Mouse (Mus musculus) left cerebral cortex, postnatal 14 days (tissue): ENCODE measurements at regions not wholly inside any gene's neighbourhood (a gene's known extent, or its start where the extent isn't known, plus 50 kb on each side); places are given as distances from the start of the nearest gene placed in this dataset.

ENCODE experiments used
- DNase-seq, 2 experiments: peaks; one replicate each; pipeline ENCODE4 v3.0.0; 2021 to 2022; ENCODE audit warnings: low spot score in 2 of 2, mixed read lengths in 1 of 2
- intact Hi-C: fragments of 180-260 bp; cut with DNase I; formaldehyde crosslinking; loops from one replicate; pipeline ENCODE4 v1.15.1; 2025

DNA sequence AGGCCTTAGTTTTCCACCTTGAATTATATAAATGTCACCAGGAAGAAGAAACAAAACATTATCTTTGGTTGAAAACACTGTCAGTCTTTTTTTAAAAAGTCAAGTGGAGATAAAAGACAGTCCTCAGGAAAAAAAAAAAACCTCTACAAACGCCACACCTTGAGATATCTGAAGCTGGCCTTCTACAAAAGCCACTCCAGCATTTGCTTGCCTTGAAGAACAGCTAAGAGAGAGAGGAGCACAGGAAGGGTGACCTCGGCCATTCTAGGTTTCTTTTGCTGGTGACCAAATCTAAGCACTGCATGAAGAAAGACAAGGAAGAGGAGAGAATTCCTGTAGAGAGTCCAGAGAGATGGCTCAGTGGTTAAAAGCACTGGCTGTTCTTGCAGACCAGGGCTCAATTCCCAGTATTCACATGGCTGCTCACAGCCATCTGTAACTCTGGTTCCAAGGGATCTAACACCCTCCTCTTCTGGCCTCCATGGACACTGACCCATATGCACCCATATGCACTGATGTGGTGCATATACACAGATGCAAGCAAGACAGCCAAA is 90.5 kb downstream of the Tomm20 start:
- intact Hi-C loops, result no loop called here
- no peak for DNase-seq

GRCm38 (mm10) chr8:126854121-126855055 is 91.3 kb downstream of the Tomm20 start:
- no peak for DNase-seq
- intact Hi-C loops, result no loop called here

DNA sequence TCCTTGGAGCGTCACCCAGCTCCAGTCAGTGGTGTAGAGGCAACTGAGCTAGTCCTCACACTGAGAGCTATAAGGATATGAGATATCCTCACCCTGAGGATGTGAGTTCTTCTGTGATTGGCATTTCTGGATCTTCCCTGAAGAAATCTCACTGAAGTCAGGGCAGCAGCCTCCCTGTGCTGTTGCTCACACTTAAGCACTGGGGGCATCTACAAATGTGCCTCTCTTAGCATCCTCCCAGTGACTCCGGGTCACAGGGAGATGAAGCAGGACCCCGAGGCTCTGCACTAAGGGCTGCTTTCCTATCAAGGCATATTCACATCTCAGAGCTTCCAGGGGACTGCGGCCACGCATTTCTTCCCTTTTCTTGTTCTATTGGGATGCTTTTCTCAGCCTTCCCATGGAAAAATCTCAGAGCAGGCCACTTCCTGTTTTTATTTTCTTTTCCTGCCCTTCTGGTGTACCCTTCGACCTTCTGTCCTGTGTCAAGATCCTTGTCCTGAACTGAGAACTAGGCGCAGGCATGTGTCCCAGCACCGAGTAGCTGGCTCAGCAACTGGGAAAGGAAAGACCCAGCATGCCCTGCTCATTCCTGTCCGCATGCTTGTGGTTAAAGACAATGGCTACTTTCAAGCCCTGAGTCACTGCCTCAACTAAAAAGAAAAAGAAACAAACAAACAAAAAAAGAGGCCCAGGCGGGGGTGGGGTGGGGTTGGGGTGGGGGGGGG is 92.8 kb downstream of the Tomm20 start:
- intact Hi-C loops, result no loop called here
- DNase-seq, result no peak

GRCm38 (mm10) chr8:126852184-126852583 is 93.5 kb downstream of the Tomm20 start:
- no peak for DNase-seq
- intact Hi-C loops, result no loop called here

GRCm38 (mm10) chr8:126851780-126852179 is 93.9 kb downstream of the Tomm20 start:
- DNase-seq, result no peak
- intact Hi-C loops, result no loop called here

DNA sequence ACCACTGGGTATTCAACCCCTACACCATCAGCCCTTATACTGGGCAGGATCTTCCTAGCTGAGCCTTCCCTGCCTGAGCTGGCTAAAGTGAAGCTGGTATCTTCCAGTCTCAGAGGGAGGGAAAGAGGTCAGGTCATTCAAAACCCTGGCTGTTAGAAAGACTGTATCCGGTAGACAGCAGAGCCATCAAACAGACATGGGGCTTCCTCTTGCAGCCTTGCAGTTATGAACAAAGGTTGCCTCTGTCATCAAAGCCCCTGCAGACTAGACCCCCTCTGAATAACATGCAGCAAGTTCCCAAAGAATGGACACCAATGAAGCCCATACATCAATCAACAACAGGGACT is 95.5 kb downstream of the Tomm20 start:
- intact Hi-C loops, result no loop called here
- no peak for DNase-seq

- DNase-seq, result no peak
- intact Hi-C loops, result no loop called here
Measured at GRCm38 (mm10) chr8:126849411-126850188, 96.0 kb downstream of the Tomm20 start.

DNA sequence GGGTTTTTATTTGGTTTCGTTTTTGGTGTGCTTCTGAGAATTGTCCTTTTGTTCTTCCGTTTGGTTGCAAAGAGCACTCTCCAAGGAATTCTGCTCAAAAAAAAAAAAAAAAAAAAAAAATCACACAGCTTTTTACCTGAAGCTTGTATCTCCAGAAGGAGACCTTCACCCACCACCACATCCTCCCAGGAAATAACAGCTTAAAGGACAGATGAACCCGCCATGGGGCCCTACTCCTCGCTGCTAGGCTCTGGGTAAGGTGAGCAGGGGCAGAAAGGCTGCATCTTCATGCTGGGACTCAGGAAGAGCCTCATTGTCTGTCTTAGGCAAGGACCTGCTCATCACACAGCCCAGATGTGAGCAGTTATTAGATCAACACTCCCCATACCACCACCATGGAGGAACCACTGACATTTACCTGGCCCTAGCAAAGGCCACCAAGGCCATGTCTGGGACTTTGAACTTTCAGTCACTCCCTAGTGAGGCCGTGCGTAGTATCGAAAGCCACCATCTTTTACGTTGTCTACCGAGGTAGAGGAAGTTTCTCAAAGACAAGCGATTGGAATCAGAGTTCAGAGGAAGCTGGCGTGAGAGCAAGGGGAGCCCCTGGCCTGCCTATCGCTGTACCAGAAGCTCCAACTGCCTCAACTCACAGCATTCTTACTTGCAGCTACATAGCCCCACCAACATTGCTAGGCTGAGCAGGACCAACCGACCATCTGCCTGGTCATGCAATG is 97.1 kb downstream of the Tomm20 start:
- no peak for DNase-seq
- intact Hi-C loops, result no loop called here

DNA sequence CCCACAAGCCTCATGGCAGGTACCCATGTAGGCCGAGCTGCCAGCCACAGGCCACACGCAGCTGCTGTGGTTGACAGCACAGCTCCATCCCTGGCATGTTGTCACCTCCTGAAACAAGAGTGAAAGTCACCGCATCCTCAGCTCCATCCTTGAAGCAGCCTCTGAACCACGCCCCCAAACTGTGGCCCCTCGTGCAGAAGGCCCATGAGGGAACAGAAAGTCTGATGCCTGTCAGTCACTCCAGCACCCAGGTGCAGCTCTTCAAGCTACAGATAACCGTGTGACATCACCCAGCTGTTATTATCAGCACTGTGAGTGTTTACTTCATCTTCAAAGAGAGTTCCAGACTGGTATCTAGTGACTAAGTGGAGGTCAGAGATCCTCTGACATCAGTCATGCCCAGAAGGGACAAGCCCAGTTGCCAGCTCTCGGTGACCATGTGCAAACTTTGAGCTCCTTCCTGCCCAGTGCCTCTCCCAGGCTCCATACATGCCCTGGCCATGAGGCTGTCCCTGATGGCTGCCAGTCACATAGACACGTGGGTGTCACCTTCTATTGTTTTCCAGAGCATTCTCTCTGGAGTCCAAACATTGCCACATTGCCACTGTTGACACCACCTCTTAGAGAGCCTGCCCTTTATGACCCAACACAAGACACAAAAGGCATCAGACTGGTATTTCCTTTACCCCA is 97.8 kb downstream of the Tomm20 start:
- intact Hi-C loops, result no loop called here
- no peak for DNase-seq

DNA sequence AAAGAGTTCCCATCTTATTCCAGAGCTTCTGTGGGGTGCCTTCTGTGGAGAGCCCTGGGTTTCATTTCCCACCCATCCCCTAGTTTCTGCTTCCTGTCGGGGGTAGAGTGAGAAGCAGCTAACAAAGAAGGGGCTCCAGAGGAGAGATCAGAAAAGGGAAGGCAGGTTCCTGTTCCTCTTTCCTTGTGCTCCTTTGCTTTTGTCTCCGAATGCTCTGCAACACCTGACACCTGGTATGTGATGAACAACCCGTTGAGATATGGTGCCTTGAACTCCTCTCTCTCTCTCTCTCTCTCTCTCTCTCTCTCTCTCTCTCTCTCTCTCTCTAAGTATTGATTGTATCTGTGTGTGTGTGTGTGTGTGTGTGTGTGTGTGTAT is 99.5 kb downstream of the Tomm20 start:
- DNase-seq, result no peak
- intact Hi-C loops, result no loop called here

DNA sequence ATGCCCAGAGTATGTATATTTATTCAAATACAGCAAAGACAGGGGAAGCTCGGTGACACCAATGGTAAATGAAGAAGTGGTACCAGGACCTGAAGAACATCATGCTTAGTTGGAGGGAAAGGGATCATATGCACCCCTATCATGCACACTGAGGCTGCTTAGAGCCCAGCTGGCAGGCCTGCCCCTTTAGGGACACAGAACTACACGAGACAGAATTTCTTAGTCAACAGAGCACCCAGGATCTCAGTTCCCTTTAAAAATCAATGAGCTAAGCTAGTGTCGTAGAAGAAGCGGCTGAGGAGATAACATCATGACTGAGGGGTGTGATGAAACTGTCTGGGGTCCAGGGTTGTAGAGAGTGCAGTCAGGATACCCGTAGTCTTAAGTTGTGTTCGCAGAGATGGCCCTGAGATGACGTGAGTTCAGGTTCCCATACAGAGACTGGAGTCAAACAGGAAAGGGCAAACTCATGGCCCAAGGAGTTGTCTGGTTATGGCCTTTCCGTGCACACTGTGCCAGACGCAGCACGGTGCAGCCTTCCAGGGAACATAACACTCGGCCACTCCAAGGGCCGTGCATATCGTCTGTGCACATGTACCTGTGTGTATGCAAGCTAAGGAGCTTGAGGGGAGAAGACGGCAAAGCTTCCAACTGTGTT is 100.0 kb downstream of the Tomm20 start:
- no peak for DNase-seq
- intact Hi-C loops, result no loop called here

GRCm38 (mm10) chr8:126844627-126845026 is 101.0 kb downstream of the Tomm20 start:
- intact Hi-C loops, result no loop called here

DNA sequence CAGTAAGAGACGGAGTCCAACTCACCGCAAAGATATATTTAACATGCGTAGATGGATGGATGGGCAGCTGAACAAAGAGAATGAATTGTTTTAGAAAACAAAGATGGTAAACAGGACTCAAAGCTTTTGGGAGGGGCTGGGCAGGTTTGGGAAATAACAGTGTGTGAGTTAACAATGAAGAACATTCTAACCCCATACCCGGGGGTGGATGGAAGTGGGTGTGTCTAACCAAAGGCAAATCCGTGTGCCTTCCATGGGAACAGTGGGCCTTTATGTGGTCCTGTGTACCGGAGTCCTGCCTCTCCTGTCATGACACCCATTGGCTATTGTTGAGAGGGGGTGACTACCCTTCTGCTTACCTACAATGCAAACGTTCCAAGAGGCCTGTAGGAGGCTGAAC is 104.5 kb downstream of the Tomm20 start:
- intact Hi-C loops, result no loop called here

More at GRCm38 (mm10) chr8:126844627-126845026, 101.0 kb downstream of the Tomm20 start:
- DNase-seq, result no peak

GRCm38 (mm10) chr8:126839712-126840355 is 105.8 kb downstream of the Tomm20 start:
- intact Hi-C loops, result loop anchor here (5.0 kb wide), 3 partner anchors 83 to 248 kb away; partner anchors contain the start of gene Irf2bp2
- DNase-seq, result peak; percentile 69 to 88

More for the DNA sequence above, 104.5 kb downstream of the Tomm20 start:
- no peak for DNase-seq

DNA sequence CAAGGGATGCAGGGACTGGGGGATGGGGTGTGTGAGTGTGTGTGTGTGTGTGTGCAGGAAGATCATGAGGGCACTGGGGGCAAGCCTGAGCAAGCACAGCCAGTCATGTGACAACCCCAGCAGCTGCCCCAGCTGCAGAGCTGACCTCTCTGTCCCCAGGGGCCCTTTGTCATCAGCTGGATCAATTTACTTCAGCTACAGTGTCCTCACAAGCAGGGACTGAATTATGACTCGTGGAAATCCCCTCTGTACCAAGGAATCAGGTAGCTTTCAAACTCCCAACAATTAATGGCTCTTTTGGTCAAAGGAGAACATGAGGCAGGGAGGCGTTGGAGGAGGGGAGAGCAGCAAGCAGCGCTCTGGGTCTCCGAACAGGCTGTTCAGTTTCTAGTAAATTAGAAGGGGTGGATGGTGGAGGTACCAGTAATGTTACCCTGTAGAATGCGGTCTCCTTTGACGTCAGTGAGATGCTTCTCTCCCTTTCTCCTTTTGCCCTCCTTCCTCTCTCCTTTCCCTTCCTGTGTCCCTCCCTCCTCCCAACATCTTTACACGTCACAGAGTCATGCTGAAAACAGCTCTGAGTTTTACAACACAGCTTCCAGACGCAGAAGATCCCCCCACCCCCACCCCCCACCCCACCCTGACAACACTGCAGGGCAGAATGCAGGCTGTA is 106.5 kb downstream of the Tomm20 start:
- no peak for DNase-seq
- intact Hi-C loops, result loop anchor here (5.0 kb wide), 3 partner anchors 82 to 247 kb away; partner anchors contain the start of gene Irf2bp2

DNA sequence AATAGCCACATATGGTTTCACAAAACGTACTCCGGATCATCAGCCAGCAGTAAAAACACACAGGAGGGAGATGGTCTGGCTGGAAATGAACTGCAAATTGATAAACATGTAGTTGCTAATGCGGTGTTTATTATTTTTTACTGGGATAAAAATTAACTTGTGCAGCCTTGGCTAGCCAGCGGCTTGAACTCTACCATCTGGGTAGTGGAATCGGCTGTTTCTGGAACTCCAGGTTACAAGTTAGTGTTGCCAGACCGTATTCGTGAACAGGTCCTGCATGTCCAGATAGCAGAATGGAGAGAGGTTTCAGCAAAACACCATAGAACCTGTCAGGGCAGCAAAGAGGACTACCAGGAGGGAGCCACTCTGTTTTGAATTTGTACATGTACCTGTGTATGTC is 107.4 kb downstream of the Tomm20 start:
- DNase-seq, result no peak
- intact Hi-C loops, result loop anchor here (5.0 kb wide), 3 partner anchors 81 to 246 kb away; partner anchors contain the start of gene Irf2bp2
